Mouse (Mus musculus) bone marrow, adult 2 months (tissue): ENCODE results near the gene Samd1.

Experiments used
- CTCF ChIP-seq: fragments of 200-500 bp; IDR thresholded peaks from 2 replicates; pipeline ENCODE4 v1.5.1; 2011; ENCODE audit warnings: low read length, control low read depth; ENCODE audit not compliant: control insufficient read depth, insufficient read depth
- POLR2A ChIP-seq: fragments of 200-500 bp; IDR thresholded peaks from 2 replicates; pipeline ENCODE4 v1.6.1; 2011; ENCODE audit warnings: low read depth, mild to moderate bottlenecking, control low read depth, low read length, borderline replicate concordance; ENCODE audit not compliant: control insufficient read depth

GRCm38 (mm10) chr8:83972150-83973120 lies 25.0 kb upstream of the Samd1 start, which contains the start of gene Prkaca:
- TF ChIP-seq CTCF (no peak), POLR2A (no peak)
